Mouse (Mus musculus): Measurements from ENCODE around the gene Sept8. TPM values are rescaled to one million over a fixed set of nuclear protein-coding genes. Genes with fewer than 3 reads are reported as not detected.

The Sept8 gene
- polyA plus RNA-seq, 2 experiments: 18.3 to 33.1 TPM

- Histone ChIP-seq H3K4me2 (ENCODE audit: low read depth) (peak overlapping the region; percentile 98), H3K36me3 (replicated peaks; ENCODE audit: control insufficient read depth, insufficient read depth, low read depth) (no peaks in the 10 kb centered on the region; the same call in 1 of the 2 replicates), H3K9me3 (ENCODE audit: control insufficient read depth, low read length) (no peaks in the 10 kb centered on the region), H3K4me3 (ENCODE audit: insufficient read depth in 1 of 2, low read depth in 2 of 2, low read length in 2 of 2) (peak overlapping the region; percentile 80 to 96), H3K27ac (peak overlapping the region; percentile 95), H3K9ac (replicated peaks) (peak overlapping the region; percentile 98), H3K27me3 (ENCODE audit: control insufficient read depth, insufficient read depth, low read length) (no peaks in the 10 kb centered on the region), H3K4me1 (replicated peaks; ENCODE audit: control insufficient read depth in 2 of 2, insufficient read depth in 2 of 2, low read length in 1 of 2) (peaks cover 47 to 54% of the 10 kb centered on the region in 2 experiments)
- 1% methylated on average over 24 of the region's 24 CpGs for WGBS (ENCODE audit: insufficient replicate concordance)
- DNase-seq (ENCODE audit: low read depth in 3 of 3, low spot score in 3 of 3) (peak; percentile 75 to 79 (median 77)), ATAC-seq (ENCODE audit: insufficient read depth) (peak; percentile 75)
- TF ChIP-seq CTCF (IDR thresholded peaks at IDR 0.05; ENCODE audit: low read depth) (0 out of 2 replicates have a peak, but pooled peaks have one; percentile 5), EP300 (IDR thresholded peaks at IDR 0.05; ENCODE audit: low read depth) (no peak)
Measured at GRCm38 (mm10) chr11:53520122-53520978, 1.3 kb downstream of the Sept8 start.

DNA sequence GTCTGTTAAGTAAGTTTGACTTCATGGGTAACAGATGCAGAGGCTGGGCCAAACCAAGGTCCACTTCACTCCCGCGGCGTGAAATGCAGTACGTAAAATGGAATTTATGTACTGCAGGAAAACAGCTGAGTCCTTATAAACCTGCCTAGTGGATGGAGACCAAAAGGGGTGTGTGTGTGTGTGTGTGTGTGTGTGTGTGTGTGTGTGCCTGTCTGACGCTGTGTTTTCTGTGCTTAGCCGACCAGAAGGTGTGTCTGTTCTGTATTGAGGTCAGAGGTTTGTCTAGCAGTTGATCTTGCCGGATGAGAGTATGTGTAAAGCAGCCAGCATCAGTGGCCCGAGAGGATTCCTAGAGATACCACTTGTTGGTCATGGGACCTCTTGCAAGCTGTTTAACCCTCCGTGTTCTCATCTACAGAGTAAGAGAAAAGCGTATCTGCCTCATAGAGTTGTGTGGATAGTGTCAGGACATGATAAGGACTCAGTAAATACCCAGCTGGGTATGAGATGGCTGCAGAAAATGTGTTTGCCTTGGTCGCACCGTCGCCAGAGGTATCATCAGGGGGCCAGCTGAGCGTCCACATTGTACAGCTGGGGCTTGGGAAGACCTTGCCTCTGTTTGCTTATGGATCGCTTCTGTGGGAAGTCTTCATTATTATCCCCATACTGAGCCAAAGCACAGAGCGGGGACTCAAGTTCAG lies 2.2 kb downstream of the Sept8 start:
- DNase-seq (ENCODE audit: low read depth in 3 of 3, low spot score in 3 of 3) (peak in 2 of 3 experiments; percentile 38 to 45), ATAC-seq (ENCODE audit: insufficient read depth) (peak; percentile 34)
- H3K9me3 ChIP-seq (ENCODE audit: control insufficient read depth, low read length): no peaks in the 10 kb centered on the region
- no peaks in the 10 kb centered on the region; the same call in 1 of the 2 replicates for H3K36me3 ChIP-seq (replicated peaks; ENCODE audit: control insufficient read depth, insufficient read depth, low read depth)
- peak overlapping the region; percentile 95 for H3K27ac ChIP-seq
- 19% methylated on average over 16 of the region's 16 CpGs for WGBS (ENCODE audit: insufficient replicate concordance)
- H3K9ac ChIP-seq (replicated peaks): peak overlapping the region; percentile 98
- peaks cover 47 to 53% of the 10 kb centered on the region in 2 experiments for H3K4me1 ChIP-seq (replicated peaks; ENCODE audit: control insufficient read depth in 2 of 2, insufficient read depth in 2 of 2, low read length in 1 of 2)
- H3K27me3 ChIP-seq (ENCODE audit: control insufficient read depth, insufficient read depth, low read length): no peaks in the 10 kb centered on the region
- H3K4me2 ChIP-seq (ENCODE audit: low read depth): peak overlapping the region; percentile 98
- peak overlapping the region; percentile 80 to 96 for H3K4me3 ChIP-seq (ENCODE audit: insufficient read depth in 1 of 2, low read depth in 2 of 2, low read length in 2 of 2)
- TF ChIP-seq CTCF (IDR thresholded peaks at IDR 0.05; ENCODE audit: low read depth) (no peak), EP300 (IDR thresholded peaks at IDR 0.05; ENCODE audit: low read depth) (0 out of 2 replicates have a peak, but pooled peaks have one; percentile 20)

GRCm38 (mm10) chr11:53521821-53522131 lies 2.7 kb downstream of the Sept8 start:
- ATAC-seq (ENCODE audit: insufficient read depth): peak; percentile 15
- peak overlapping the region; percentile 80 to 96 for H3K4me3 ChIP-seq (ENCODE audit: insufficient read depth in 1 of 2, low read depth in 2 of 2, low read length in 2 of 2)
- peaks cover 43 to 50% of the 10 kb centered on the region in 2 experiments for H3K4me1 ChIP-seq (replicated peaks; ENCODE audit: control insufficient read depth in 2 of 2, insufficient read depth in 2 of 2, low read length in 1 of 2)
- WGBS (ENCODE audit: insufficient replicate concordance): 24% methylated on average over 7 of the region's 7 CpGs
- peak in 1 of 3 experiments; percentile 58 for DNase-seq (ENCODE audit: low read depth in 3 of 3, low spot score in 3 of 3)
- H3K4me2 ChIP-seq (ENCODE audit: low read depth): peak overlapping the region; percentile 98
- H3K9me3 ChIP-seq (ENCODE audit: control insufficient read depth, low read length): no peaks in the 10 kb centered on the region
- no peaks in the 10 kb centered on the region for H3K27me3 ChIP-seq (ENCODE audit: control insufficient read depth, insufficient read depth, low read length)
- no peak for TF ChIP-seq EP300 (IDR thresholded peaks at IDR 0.05; ENCODE audit: low read depth)
- no peak for TF ChIP-seq CTCF (IDR thresholded peaks at IDR 0.05; ENCODE audit: low read depth)
- no peaks in the 10 kb centered on the region; the same call in 1 of the 2 replicates for H3K36me3 ChIP-seq (replicated peaks; ENCODE audit: control insufficient read depth, insufficient read depth, low read depth)
- peak overlapping the region; percentile 98 for H3K9ac ChIP-seq (replicated peaks)
- peak overlapping the region; percentile 95 for H3K27ac ChIP-seq

DNA sequence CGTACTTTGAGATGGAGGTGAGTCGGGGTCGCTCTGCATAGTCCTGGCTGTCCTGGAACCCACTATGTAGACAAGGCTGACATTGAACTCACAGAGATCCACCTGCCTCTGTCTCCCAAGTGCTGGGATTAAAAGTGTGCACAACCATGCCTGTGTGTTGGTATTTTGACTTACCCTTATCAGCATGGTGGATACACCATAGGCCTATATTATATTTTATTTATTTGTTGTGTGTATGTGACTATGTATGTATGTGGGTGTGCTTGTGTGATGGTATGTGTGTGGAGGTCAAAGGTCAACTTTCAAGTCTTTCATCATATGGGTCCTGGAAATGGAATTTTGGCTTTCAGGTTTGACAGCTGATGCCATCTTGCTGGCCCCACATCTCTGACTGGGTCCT lies 3.3 kb downstream of the Sept8 start:
- H3K9me3 ChIP-seq (ENCODE audit: control insufficient read depth, low read length): no peaks in the 10 kb centered on the region
- no peaks in the 10 kb centered on the region; the same call in 1 of the 2 replicates for H3K36me3 ChIP-seq (replicated peaks; ENCODE audit: control insufficient read depth, insufficient read depth, low read depth)
- no peak for TF ChIP-seq EP300 (IDR thresholded peaks at IDR 0.05; ENCODE audit: low read depth)
- TF ChIP-seq CTCF (IDR thresholded peaks at IDR 0.05; ENCODE audit: low read depth): no peak
- no peaks in the 10 kb centered on the region for H3K27me3 ChIP-seq (ENCODE audit: control insufficient read depth, insufficient read depth, low read length)
- peak overlapping the region; percentile 98 for H3K4me2 ChIP-seq (ENCODE audit: low read depth)
- H3K4me1 ChIP-seq (replicated peaks; ENCODE audit: control insufficient read depth in 2 of 2, insufficient read depth in 2 of 2, low read length in 1 of 2): peaks cover 39 to 44% of the 10 kb centered on the region in 2 experiments
- DNase-seq (ENCODE audit: low read depth in 3 of 3, low spot score in 3 of 3) (no peak), ATAC-seq (ENCODE audit: insufficient read depth) (no peak)
- H3K4me3 ChIP-seq (ENCODE audit: insufficient read depth in 1 of 2, low read depth in 2 of 2, low read length in 2 of 2): peak overlapping the region; percentile 80 to 96
- 74% methylated on average over 3 of the region's 3 CpGs for WGBS (ENCODE audit: insufficient replicate concordance)
- peak overlapping the region; percentile 98 for H3K9ac ChIP-seq (replicated peaks)
- peak overlapping the region; percentile 95 for H3K27ac ChIP-seq

Measured in liver, embryonic 14.5 days (tissue).